Mouse (Mus musculus): ENCODE measurements around the gene Npr2. TPM values are rescaled to one million over a fixed set of nuclear protein-coding genes. Genes with fewer than 3 reads are reported as not detected.

Gene Npr2
- polyA plus RNA-seq, 1 experiment from 2014 or later = 15.1 TPM

GRCm38 (mm10) chr4:43696561-43696960 is 64.8 kb downstream of the Npr2 start:
- peaks cover 2% of the 10 kb centered on the region; the same call in 1 of the 2 replicates for H3K36me3 ChIP-seq (ENCODE audit: control insufficient read depth, insufficient read depth, low read length)
- no peak overlapping the region for H3K4me3 ChIP-seq (replicated peaks; ENCODE audit: low read depth, low read length)
- no peaks in the 10 kb centered on the region for H3K9me3 ChIP-seq (ENCODE audit: control insufficient read depth, low read length)
- no peak overlapping the region for H3K4me2 ChIP-seq (ENCODE audit: low read length)
- H3K27me3 ChIP-seq (ENCODE audit: control insufficient read depth, insufficient read depth, low read length) = no peaks in the 10 kb centered on the region
- no peaks in the 10 kb centered on the region for H3K4me1 ChIP-seq (ENCODE audit: control insufficient read depth, insufficient read depth, low read length)
- WGBS = 89% methylated on average over 13 of the region's 13 CpGs
- no peak overlapping the region for H3K27ac ChIP-seq (replicated peaks; ENCODE audit: low read depth, low read length)
- DNase-seq (no peak), ATAC-seq (ENCODE audit: low FRiP score, low TSS enrichment) (no peak)
- H3K9ac ChIP-seq (replicated peaks; ENCODE audit: low read length) = no peak overlapping the region

GRCm38 (mm10) chr4:43700707-43701106 is 69.0 kb downstream of the Npr2 start, which contains the start of gene Olfr70:
Olfr70 (minus strand) TSS chr4:43700807.
- Histone ChIP-seq H3K27ac (replicated peaks; ENCODE audit: low read depth, low read length) (no peak within 1 kb of the TSS), H3K27me3 (ENCODE audit: control insufficient read depth, insufficient read depth, low read length) (no peaks in the 10 kb centered on the region), H3K4me2 (ENCODE audit: low read length) (no peak within 1 kb of the TSS), H3K36me3 (ENCODE audit: control insufficient read depth, insufficient read depth, low read length) (no peaks in the 10 kb centered on the region), H3K4me3 (replicated peaks; ENCODE audit: low read depth, low read length) (no peak within 1 kb of the TSS), H3K9ac (replicated peaks; ENCODE audit: low read length) (no peak within 1 kb of the TSS), H3K4me1 (ENCODE audit: control insufficient read depth, insufficient read depth, low read length) (no peaks in the 10 kb centered on the region), H3K9me3 (ENCODE audit: control insufficient read depth, low read length) (no peaks in the 10 kb centered on the region)
- WGBS = 90% methylated on average over 6 of the region's 6 CpGs
- DNase-seq (no peak), ATAC-seq (ENCODE audit: low FRiP score, low TSS enrichment) (no peak)

Small RNA genes lying within 50 kb of the gene (microRNA-seq; reads per million reads assigned to microRNA genes)
- not detected for gene Gm25262

Other genes starting within 250 kb of the Npr2 start
- gene Rusc2, start 250.0 kb upstream of the Npr2 start, polyA plus RNA-seq (2014; fragmentation: Nextera tagmentation; extraction: Ambion mirVana) = 68.1 and 106 TPM in 2 replicates
- 0.46 and 0.76 TPM in 2 replicates for gene Fam166b, start 202.8 kb upstream of the Npr2 start, polyA plus RNA-seq (2014; fragmentation: Nextera tagmentation; extraction: Ambion mirVana)
- gene Tesk1, start 190.0 kb upstream of the Npr2 start, polyA plus RNA-seq (2014; fragmentation: Nextera tagmentation; extraction: Ambion mirVana) = 20.9 and 21.2 TPM in 2 replicates
- gene Cd72, start 177.3 kb upstream of the Npr2 start, polyA plus RNA-seq (2014; fragmentation: Nextera tagmentation; extraction: Ambion mirVana) = 7.9 and 12.9 TPM in 2 replicates
- gene Sit1, start 148.2 kb upstream of the Npr2 start, polyA plus RNA-seq (2014; fragmentation: Nextera tagmentation; extraction: Ambion mirVana) = not detected in 2 replicates
- 68.1 and 80.6 TPM in 2 replicates for gene Ccdc107, start 139.0 kb upstream of the Npr2 start, polyA plus RNA-seq (2014; fragmentation: Nextera tagmentation; extraction: Ambion mirVana)
- gene Arhgef39, start 132.2 kb upstream of the Npr2 start, polyA plus RNA-seq (2014; fragmentation: Nextera tagmentation; extraction: Ambion mirVana) = 5.0 and 6.0 TPM in 2 replicates
- gene Car9, start 125.0 kb upstream of the Npr2 start, polyA plus RNA-seq (2014; fragmentation: Nextera tagmentation; extraction: Ambion mirVana) = 0.30 TPM in 1 of 2 replicates, not detected in the other
- gene Tpm2, start 108.2 kb upstream of the Npr2 start, polyA plus RNA-seq (2014; fragmentation: Nextera tagmentation; extraction: Ambion mirVana) = 3.6 and 10.8 TPM in 2 replicates
- 80.9 and 82.8 TPM in 2 replicates for gene Creb3, start 69.6 kb upstream of the Npr2 start, polyA plus RNA-seq (2014; fragmentation: Nextera tagmentation; extraction: Ambion mirVana)
- gene Tln1, start 69.2 kb upstream of the Npr2 start, polyA plus RNA-seq (2014; fragmentation: Nextera tagmentation; extraction: Ambion mirVana) = 60.3 and 65.5 TPM in 2 replicates
- 27.2 and 28.5 TPM in 2 replicates for gene Rgp1, start 53.2 kb upstream of the Npr2 start, polyA plus RNA-seq (2014; fragmentation: Nextera tagmentation; extraction: Ambion mirVana)
- gene Gba2, start 53.1 kb upstream of the Npr2 start, polyA plus RNA-seq (2014; fragmentation: Nextera tagmentation; extraction: Ambion mirVana) = 50.5 and 53.4 TPM in 2 replicates
- gene Msmp, start 47.4 kb upstream of the Npr2 start, polyA plus RNA-seq (2014; fragmentation: Nextera tagmentation; extraction: Ambion mirVana) = 2.1 TPM in 2 replicates
- 5.1 and 5.8 TPM in 2 replicates for gene Spag8, start 21.7 kb downstream of the Npr2 start, polyA plus RNA-seq (2014; fragmentation: Nextera tagmentation; extraction: Ambion mirVana)
- gene Hint2, start 24.5 kb downstream of the Npr2 start, polyA plus RNA-seq (2014; fragmentation: Nextera tagmentation; extraction: Ambion mirVana) = 68.8 and 81.3 TPM in 2 replicates
- gene Tmem8b, start 37.0 kb downstream of the Npr2 start, polyA plus RNA-seq (2014; fragmentation: Nextera tagmentation; extraction: Ambion mirVana) = 11.2 and 13.3 TPM in 2 replicates
- gene Fam221b, start 37.2 kb downstream of the Npr2 start, polyA plus RNA-seq (2014; fragmentation: Nextera tagmentation; extraction: Ambion mirVana) = 2.7 and 2.9 TPM in 2 replicates
- gene Olfr70, start 68.9 kb downstream of the Npr2 start, polyA plus RNA-seq (2014; fragmentation: Nextera tagmentation; extraction: Ambion mirVana) = not detected in 2 replicates
- 0.16 TPM in 1 of 2 replicates, not detected in the other for gene Olfr71, start 78.3 kb downstream of the Npr2 start, polyA plus RNA-seq (2014; fragmentation: Nextera tagmentation; extraction: Ambion mirVana)
- gene Hrct1, start 95.3 kb downstream of the Npr2 start, polyA plus RNA-seq (2014; fragmentation: Nextera tagmentation; extraction: Ambion mirVana) = 0.20 and 0.30 TPM in 2 replicates
- gene Spaar, start 98.1 kb downstream of the Npr2 start, polyA plus RNA-seq (2014; fragmentation: Nextera tagmentation; extraction: Ambion mirVana) = not detected in 2 replicates
- gene Olfr159, start 139.1 kb downstream of the Npr2 start, polyA plus RNA-seq (2014; fragmentation: Nextera tagmentation; extraction: Ambion mirVana) = not detected in 2 replicates
- gene Olfr156, start 192.0 kb downstream of the Npr2 start, polyA plus RNA-seq (2014; fragmentation: Nextera tagmentation; extraction: Ambion mirVana) = not detected in 2 replicates
- gene Olfr157, start 208.3 kb downstream of the Npr2 start, polyA plus RNA-seq (2014; fragmentation: Nextera tagmentation; extraction: Ambion mirVana) = not detected in 2 replicates
- not detected in 2 replicates for gene Olfr155, start 219.6 kb downstream of the Npr2 start, polyA plus RNA-seq (2014; fragmentation: Nextera tagmentation; extraction: Ambion mirVana)
- gene Reck, start 243.6 kb downstream of the Npr2 start, polyA plus RNA-seq (2014; fragmentation: Nextera tagmentation; extraction: Ambion mirVana) = 4.4 and 6.8 TPM in 2 replicates

Data from midbrain, embryonic 14.5 days (tissue).